Mouse (Mus musculus) skeletal muscle tissue, adult 2 months (tissue): ENCODE data around the gene Naip2.
"Not testable (repeated sequence)": the region's sequence is repeated elsewhere in the genome, so short reads cannot be mapped to it uniquely, and the experiment has no call there.

Experiments
- DNase-seq: peaks from one replicate; pipeline ENCODE4 v3.0.0-alpha.2; 2012; ENCODE audit warnings: low read depth, low spot score

Gene Naip2

DNA sequence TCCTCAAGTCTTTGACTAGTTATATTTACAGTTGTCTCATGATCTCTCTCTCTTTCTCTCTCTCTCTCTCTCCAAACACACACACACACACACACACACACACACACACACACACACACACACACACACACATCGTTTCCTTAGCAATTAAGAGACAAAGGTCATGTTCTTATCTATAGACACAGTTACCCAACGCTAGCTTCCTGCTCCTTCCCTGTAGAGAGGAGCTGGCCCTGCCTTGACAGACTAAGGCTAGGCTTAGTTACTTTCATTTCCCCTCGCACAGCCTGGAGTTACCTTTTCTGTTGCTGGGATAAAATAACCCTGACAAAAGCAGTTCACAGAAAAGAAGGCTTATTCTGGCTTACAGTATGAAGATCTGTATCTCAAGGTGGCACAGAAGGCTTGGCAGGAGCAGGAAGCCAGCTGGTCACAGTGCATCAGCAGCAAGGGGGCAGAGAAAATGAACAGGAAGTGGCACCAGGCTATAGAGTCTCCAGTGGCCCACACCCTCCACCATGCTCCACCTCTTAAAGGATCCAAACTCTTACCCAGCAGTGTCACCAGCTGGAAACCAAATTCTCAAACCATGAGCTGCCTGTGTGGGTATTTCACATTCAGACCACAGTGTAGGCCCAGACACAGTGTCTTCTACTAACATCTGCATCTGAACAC is at the start of gene Naip2:
Gene Naip2, minus strand, starts transcription at position 434 of the 675 bp plus-strand sequence.
- peak; percentile 2 for DNase-seq

- not testable (repeated sequence) for DNase-seq
Measured at GRCm38 (mm10) chr13:100246896-100247519, 45.1 kb upstream of the Naip2 start.

- DNase-seq, result not testable (repeated sequence)
Measured at GRCm38 (mm10) chr13:100246223-100246622, 44.3 kb upstream of the Naip2 start, which contains the start of gene Naip5. Gene Naip5 (minus strand): TSS chr13:100246323.

DNA sequence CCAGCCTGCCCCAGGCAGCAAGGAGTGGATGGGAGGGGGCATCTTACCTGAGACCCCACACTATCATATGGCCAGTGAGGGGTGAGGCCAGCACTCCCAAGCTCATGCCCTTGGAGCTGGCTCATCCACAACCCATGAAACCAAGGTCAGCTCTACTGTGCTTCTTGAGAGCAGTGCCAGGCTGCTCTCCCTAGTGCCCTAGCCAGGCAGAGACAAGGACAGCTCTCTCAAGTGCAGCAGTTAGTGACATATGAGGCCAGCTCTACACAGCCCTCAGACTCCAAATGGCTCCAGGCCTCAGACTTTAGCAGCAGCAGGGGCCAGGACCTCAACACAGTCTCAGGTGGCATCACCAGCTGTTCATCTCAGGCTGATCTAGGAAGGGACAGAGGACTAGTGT is 41.8 kb upstream of the Naip2 start:
- no peak for DNase-seq

DNA sequence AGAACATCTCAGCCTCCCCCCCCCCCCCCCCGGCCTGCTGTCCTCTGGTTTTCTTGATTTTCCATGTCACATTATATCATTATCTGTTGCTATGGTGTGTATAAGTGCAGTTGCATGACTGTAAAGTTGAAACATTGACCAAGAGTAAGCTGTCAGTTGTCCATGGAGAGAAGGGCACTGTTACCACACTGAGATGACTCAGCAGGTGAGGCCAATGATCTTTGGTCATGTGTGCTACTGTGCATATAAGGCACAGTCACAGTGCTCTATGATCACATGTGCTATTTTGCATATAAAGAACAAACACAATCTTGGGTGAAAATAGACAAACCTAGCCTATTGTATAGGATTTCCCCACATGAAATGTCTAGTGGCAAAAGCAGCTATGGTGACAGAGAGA is 11.8 kb upstream of the Naip2 start:
- not testable (repeated sequence) for DNase-seq

GRCm38 (mm10) chr13:100210540-100210939 is 8.6 kb upstream of the Naip2 start:
- DNase-seq, result no peak

DNA sequence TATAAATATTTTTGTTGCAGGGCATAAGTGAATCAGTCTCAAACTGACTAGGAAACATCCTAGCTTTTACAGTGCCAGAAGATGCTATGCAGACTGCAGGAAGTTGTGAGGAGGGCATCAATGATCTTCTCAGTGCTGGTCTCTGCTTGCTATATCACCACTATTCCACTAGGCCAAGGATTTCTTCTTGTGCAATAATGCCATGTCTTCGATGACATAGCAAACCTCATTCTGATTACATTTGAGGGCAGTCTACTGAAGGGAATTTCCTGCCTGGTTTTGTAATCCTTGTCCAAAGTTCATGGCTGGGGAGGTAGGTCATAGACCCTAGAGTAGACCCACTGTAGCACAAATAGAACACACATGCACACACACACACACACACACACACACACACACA is 1.4 kb upstream of the Naip2 start:
- DNase-seq, result no peak

GRCm38 (mm10) chr13:100200778-100201177 is 1.1 kb downstream of the Naip2 start:
- DNase-seq, result no peak

DNA sequence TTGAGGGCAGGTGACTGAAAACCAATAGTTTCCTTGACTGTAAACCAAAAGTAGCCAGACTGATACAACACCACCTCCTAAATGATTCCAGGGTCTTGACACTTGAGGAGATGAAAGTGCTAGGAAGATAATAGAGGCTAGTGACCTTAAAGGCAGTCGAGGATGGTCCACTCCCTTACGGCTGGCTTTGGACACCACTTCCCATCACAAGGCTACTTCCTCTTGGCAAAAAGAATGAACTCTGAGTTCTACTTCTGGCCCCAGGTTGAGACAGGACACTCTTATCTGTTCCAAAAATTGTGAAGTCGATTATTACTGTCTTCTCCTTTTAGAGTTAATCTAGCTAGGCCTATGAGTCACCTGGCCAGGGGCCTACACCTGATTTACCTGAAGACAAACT is 6.5 kb downstream of the Naip2 start:
- no peak for DNase-seq

- DNase-seq, result not testable (repeated sequence)
Measured at GRCm38 (mm10) chr13:100183111-100183510, 18.8 kb downstream of the Naip2 start.

DNA sequence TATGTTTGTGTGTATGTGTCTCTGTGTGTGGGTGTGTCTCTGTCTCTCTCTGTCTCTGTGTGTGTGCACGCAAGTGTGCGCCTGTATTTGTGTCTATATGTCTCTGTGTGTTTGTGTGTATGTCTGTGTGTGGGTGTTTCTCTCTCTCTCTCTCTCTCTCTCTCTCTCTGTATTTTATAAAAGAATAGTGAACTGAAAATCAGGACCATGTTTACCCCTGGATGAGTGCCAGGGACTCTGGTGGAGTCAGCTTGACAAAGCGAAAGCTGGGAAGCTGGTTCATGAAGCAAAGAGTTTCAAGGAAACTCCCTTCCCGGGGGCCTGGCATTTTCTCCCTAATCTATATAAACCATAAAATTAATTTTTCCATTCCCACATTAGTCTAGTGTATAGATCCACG is 27.5 kb downstream of the Naip2 start:
- not testable (repeated sequence) for DNase-seq

- DNase-seq, result not testable (repeated sequence)
Measured at GRCm38 (mm10) chr13:100166378-100166777, 35.5 kb downstream of the Naip2 start.

GRCm38 (mm10) chr13:100162467-100162866 is 39.4 kb downstream of the Naip2 start:
- DNase-seq, result not testable (repeated sequence)

- DNase-seq, result not testable (repeated sequence)
Measured at GRCm38 (mm10) chr13:100161171-100161870, 40.6 kb downstream of the Naip2 start.

GRCm38 (mm10) chr13:100156624-100157023 is 45.3 kb downstream of the Naip2 start:
- no peak for DNase-seq

DNA sequence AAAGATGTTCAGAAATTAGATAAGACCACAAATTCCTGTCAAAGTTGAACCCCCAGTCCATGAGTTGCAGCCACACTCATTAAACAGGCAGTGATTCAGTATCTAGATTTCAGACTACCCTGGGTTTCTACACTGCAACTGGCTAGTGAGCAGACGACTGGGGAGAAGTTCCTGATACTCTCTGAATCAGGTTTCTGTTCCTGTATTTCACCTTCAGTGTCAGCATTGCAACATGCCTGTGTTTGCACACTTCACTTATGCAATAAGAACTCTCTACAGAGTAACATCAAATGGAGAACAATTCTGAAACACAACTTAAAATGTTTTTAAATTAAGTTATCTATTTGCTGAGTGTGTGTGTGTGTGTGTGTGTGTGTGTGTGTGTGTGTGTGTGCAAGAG is 49.2 kb downstream of the Naip2 start:
- peak; percentile 4 for DNase-seq

DNA sequence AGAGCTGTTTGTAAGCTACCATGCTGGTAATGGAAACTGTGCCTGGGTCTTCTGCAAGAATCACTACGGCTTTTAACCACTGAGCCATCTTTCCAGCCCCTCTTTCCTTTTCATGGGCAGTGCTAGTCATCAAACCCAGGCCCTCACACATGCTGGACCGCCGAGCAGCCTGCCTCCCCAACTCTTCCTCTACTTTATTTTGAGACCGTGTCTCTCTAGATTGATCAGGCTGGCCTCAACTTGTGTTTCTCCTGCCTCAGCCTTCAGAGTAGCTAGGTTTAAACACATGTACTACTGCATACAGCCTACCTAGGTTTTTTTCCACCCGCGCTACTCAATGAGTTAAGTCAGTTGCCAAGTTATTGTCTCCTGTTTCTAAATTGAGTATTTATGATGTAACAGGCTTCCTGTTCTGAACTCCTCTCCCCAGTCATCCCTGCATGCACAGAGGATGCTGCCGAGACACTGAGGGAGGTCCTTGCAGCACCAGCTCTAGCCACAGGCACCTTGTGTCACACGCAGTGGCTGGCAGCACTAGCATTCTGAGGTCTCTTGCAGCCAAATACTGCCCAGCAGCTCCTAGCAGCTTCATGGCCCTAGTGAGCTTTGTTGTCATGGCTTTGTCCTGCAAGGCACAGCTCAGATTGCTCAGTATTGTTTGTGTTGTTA is 60.1 kb downstream of the Naip2 start:
- DNase-seq, result no peak

DNA sequence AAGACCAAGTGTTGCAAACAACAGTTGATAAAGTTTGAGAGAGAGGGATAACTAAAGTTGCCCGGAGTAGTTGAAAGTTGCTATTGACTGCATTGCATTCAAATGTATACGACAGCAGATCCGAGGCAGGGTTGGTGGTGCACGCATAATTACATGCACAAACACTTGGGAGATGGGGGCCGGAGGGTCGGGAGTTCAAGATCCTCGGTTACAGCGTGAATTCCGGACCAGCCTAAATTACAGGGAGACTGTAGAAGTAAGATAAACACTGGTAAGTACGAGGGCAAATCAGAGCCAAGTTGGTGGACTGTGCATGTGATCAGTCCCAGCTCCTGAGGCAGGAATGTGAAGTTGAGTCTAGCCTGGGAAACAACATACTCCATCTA is 76.6 kb downstream of the Naip2 start:
- DNase-seq, result no peak

DNA sequence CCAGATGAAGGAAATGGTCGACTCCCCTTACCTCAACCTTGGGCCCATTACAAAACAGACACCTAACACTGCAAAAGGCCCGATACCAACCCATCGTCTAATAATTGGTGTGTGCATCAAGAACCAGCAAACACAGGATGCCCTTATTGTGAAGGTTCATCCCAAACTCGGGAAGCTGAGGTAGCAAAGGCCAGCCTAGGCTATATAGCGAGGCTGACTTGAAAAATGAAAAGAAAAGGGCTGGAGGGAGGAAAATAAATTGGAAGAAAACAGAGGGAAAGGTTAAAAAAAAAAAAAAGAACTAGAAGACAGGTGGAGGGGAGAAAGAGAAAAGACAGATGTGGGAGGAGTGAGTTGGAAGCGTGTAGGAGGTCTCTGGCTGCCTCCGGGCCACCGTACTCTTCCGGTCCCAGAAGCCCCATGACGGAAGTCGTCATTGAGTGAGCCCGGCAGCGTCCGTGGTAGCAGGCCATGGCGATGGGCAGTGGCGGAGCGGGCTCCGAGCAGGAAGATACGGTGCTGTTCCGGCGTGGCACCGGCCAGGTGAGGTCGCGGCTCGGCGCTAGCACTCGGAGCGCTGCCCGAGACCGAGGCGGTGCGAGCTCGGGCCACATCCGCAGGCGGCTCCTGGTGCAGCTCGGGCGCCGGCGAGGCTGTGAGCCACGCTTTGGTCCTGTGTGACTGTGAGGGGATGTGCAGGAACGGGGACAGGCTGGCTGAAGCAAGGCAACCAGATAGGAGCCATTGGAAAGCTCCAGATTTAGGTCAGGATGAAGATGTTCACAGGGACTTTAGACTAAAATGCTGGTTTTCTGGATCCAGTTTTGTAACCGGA is 77.3 kb downstream of the Naip2 start, which contains the start of gene Smn1:
Gene Smn1, plus strand, starts transcription at position 430 of the 835 bp plus-strand sequence.
- DNase-seq, result peak; percentile 90

- no peak for DNase-seq
Measured at GRCm38 (mm10) chr13:100123970-100124369, 77.9 kb downstream of the Naip2 start.
